Mouse (Mus musculus) forebrain, postnatal 0 days (tissue): ENCODE measurements at regions not wholly inside any gene's neighbourhood (a gene's known extent, or its start where the extent isn't known, plus 50 kb on each side); places are given as distances from the start of the nearest gene placed in this dataset.

ENCODE experiments used
- ATAC-seq: fragments of 200-750 bp; cut with Nextera tagmentation; 2 replicates; pipeline ENCODE4 v1.8.0; 2017; ENCODE audit warnings: mild to moderate bottlenecking, moderate library complexity
- DNase-seq: peaks from one replicate; pipeline ENCODE4 v3.0.0-alpha.2; 2015
- H3K27ac ChIP-seq: fragments of 300-500 bp; sonication (generic); 2 replicates; pipeline ENCODE4 v1.5.1; 2014; ENCODE audit warnings: low read depth, mild to moderate bottlenecking, antibody characterized with exemption, low read length, moderate library complexity, mixed read lengths
- H3K27me3 ChIP-seq: fragments of 300-500 bp; sonication (generic); 2 replicates; pipeline ENCODE4 v1.6.1; 2014; ENCODE audit warnings: mild to moderate bottlenecking, low read length, mixed read lengths; ENCODE audit not compliant: insufficient read depth
- H3K36me3 ChIP-seq: fragments of 300-500 bp; sonication (generic); 2 replicates; pipeline ENCODE4 v1.6.1; 2014; ENCODE audit warnings: mild to moderate bottlenecking, moderate library complexity; ENCODE audit not compliant: insufficient read depth
- H3K4me1 ChIP-seq: fragments of 300-500 bp; sonication (generic); 2 replicates; pipeline ENCODE4 v1.6.1; 2014; ENCODE audit warnings: antibody characterized with exemption; ENCODE audit not compliant: insufficient read depth
- H3K4me2 ChIP-seq: fragments of 300-500 bp; sonication (generic); 2 replicates; pipeline ENCODE4 v1.6.1; 2014; ENCODE audit warnings: low read depth, mild to moderate bottlenecking, moderate library complexity
- H3K4me3 ChIP-seq: fragments of 300-500 bp; sonication (generic); 2 replicates; pipeline ENCODE4 v1.5.1; 2014; ENCODE audit warnings: low read depth, low read length, mixed read lengths
- H3K9ac ChIP-seq: fragments of 300-500 bp; sonication (generic); 2 replicates; pipeline ENCODE4 v1.6.1; 2014; ENCODE audit warnings: mild to moderate bottlenecking
- H3K9me3 ChIP-seq: fragments of 300-500 bp; sonication (generic); 2 replicates; pipeline ENCODE4 v1.6.1; 2016; ENCODE audit warnings: low read length
- CTCF ChIP-seq: sonication (generic); IDR thresholded peaks from 2 replicates; pipeline ENCODE4 v1.5.1; 2016; ENCODE audit warnings: antibody characterized with exemption, control low read depth, low read depth
- WGBS: fragments of 180-500 bp; shearing (Covaris S2); extraction: QIAGEN DNeasy Blood & Tissue Kit; methylation state at CpG from one replicate; pipeline ENCODE4 v1.1.7; 2014; 5-methylcytosine and 5-hydroxymethylcytosine counted together

- Histone ChIP-seq H3K27ac (no peak overlapping the region), H3K27me3 (no peaks in the 10 kb centered on the region), H3K9ac (no peak overlapping the region), H3K4me2 (no peak overlapping the region), H3K4me3 (no peak overlapping the region), H3K4me1 (no peaks in the 10 kb centered on the region), H3K36me3 (0 out of 2 replicates have a peak, but pooled peaks cover 5% of the 10 kb centered on the region), H3K9me3 (no peaks in the 10 kb centered on the region)
- no peak for ATAC-seq
- WGBS = 83% methylated on average over 22 of the region's 22 CpGs
- DNase-seq = no peak
- no peak for TF ChIP-seq CTCF
These were observed 158.1 kb upstream of the Mrps10 start for GRCm38 (mm10) chr17:47210441-47211196.

- Histone ChIP-seq H3K27ac (no peak overlapping the region), H3K27me3 (no peaks in the 10 kb centered on the region), H3K9me3 (no peaks in the 10 kb centered on the region), H3K9ac (no peak overlapping the region), H3K4me3 (no peak overlapping the region), H3K4me1 (no peaks in the 10 kb centered on the region), H3K4me2 (no peak overlapping the region), H3K36me3 (0 out of 2 replicates have a peak, but pooled peaks cover 5% of the 10 kb centered on the region)
- WGBS = 89% methylated on average over 16 of the region's 16 CpGs
- no peak for TF ChIP-seq CTCF
- DNase-seq (no peak), ATAC-seq (no peak)
These were observed 159.7 kb upstream of the Mrps10 start for GRCm38 (mm10) chr17:47208886-47209585.

GRCm38 (mm10) chr17:47207471-47207870 lies 161.2 kb upstream of the Mrps10 start:
- DNase-seq (no peak), ATAC-seq (no peak)
- Histone ChIP-seq H3K4me2 (no peak overlapping the region), H3K27me3 (no peaks in the 10 kb centered on the region), H3K4me3 (no peak overlapping the region), H3K9me3 (no peaks in the 10 kb centered on the region), H3K4me1 (no peaks in the 10 kb centered on the region), H3K36me3 (0 out of 2 replicates have a peak, but pooled peaks cover 5% of the 10 kb centered on the region), H3K9ac (no peak overlapping the region), H3K27ac (no peak overlapping the region)
- 97% methylated on average over 4 of the region's 4 CpGs for WGBS
- no peak for TF ChIP-seq CTCF

GRCm38 (mm10) chr17:47204470-47205162 lies 164.1 kb upstream of the Mrps10 start:
- H3K27me3 ChIP-seq = no peaks in the 10 kb centered on the region
- H3K9ac ChIP-seq = no peak overlapping the region
- no peaks in the 10 kb centered on the region for H3K9me3 ChIP-seq
- TF ChIP-seq CTCF = no peak
- H3K4me2 ChIP-seq = no peak overlapping the region
- 0 out of 2 replicates have a peak, but pooled peaks cover 5% of the 10 kb centered on the region for H3K36me3 ChIP-seq
- DNase-seq (no peak), ATAC-seq (no peak)
- 78% methylated on average over 7 of the region's 7 CpGs for WGBS
- no peak overlapping the region for H3K27ac ChIP-seq
- H3K4me1 ChIP-seq = no peaks in the 10 kb centered on the region
- H3K4me3 ChIP-seq = no peak overlapping the region

- Histone ChIP-seq H3K4me2 (peak overlapping the region; percentile 23; the same call in 1 of the 2 replicates), H3K9me3 (no peaks in the 10 kb centered on the region), H3K27ac (peak overlapping the region; percentile 45; the same call in 1 of the 2 replicates), H3K4me1 (no peaks in the 10 kb centered on the region), H3K4me3 (no peak overlapping the region), H3K27me3 (no peaks in the 10 kb centered on the region), H3K36me3 (no peaks in the 10 kb centered on the region), H3K9ac (no peak overlapping the region)
- peak; percentile 24 for DNase-seq
- TF ChIP-seq CTCF = no peak
- ATAC-seq = peak; percentile 72
- 33% methylated on average over 10 of the region's 10 CpGs for WGBS
These were observed 169.5 kb upstream of the Mrps10 start for GRCm38 (mm10) chr17:47199206-47199605.

GRCm38 (mm10) chr17:47197957-47198356 lies 170.7 kb upstream of the Mrps10 start:
- 41% methylated on average over 7 of the region's 7 CpGs for WGBS
- Histone ChIP-seq H3K9ac (no peak overlapping the region), H3K36me3 (no peaks in the 10 kb centered on the region), H3K4me3 (no peak overlapping the region), H3K27me3 (no peaks in the 10 kb centered on the region), H3K27ac (no peak overlapping the region), H3K4me2 (no peak overlapping the region), H3K9me3 (no peaks in the 10 kb centered on the region), H3K4me1 (no peaks in the 10 kb centered on the region)
- DNase-seq (no peak), ATAC-seq (no peak)
- TF ChIP-seq CTCF = no peak

GRCm38 (mm10) chr17:47196992-47197391 lies 171.7 kb upstream of the Mrps10 start:
- Histone ChIP-seq H3K4me1 (no peaks in the 10 kb centered on the region), H3K9ac (no peak overlapping the region), H3K4me2 (no peak overlapping the region), H3K27ac (no peak overlapping the region), H3K27me3 (no peaks in the 10 kb centered on the region), H3K36me3 (no peaks in the 10 kb centered on the region), H3K9me3 (no peaks in the 10 kb centered on the region), H3K4me3 (no peak overlapping the region)
- WGBS = 69% methylated on average over 6 of the region's 6 CpGs
- ATAC-seq (no peak), DNase-seq (no peak)
- no peak for TF ChIP-seq CTCF
